Mouse (Mus musculus) cerebellum, adult 2 months (tissue): ENCODE measurements at regions not wholly inside any gene's neighbourhood (a gene's known extent, or its start where the extent isn't known, plus 50 kb on each side); places are given as distances from the start of the nearest gene placed in this dataset.

ENCODE experiments used
- CTCF ChIP-seq: fragments of 200-500 bp; IDR thresholded peaks from 2 replicates; pipeline ENCODE4 v1.5.1; 2011; ENCODE audit warnings: low read depth, mild to moderate bottlenecking, control low read depth, low read length, moderate library complexity, borderline replicate concordance; ENCODE audit not compliant: insufficient read depth
- POLR2A ChIP-seq: fragments of 200-500 bp; IDR thresholded peaks from 2 replicates; pipeline ENCODE4 v1.6.1; 2011; ENCODE audit warnings: low read length, control low read depth, borderline replicate concordance; ENCODE audit not compliant: insufficient read depth

DNA sequence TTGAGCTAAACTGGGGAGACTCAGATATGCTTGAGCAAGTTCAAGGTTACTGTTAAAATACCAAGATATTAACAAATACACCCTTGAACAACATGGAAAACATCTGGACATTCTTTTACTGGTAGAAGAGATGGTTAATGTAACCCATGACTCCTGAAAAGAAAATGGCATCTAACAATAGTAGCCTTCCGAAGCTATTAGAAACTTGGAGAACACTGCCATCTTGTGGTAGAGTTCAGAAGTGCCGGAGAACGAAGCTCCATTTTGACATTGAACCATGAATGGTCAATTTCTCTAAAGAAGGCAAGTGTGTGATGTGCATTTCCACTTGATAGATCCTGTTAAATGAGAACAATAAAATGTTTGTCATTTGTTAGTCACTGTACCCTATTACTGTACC, 50.5 kb upstream of the Chrdl1 start:
- TF ChIP-seq CTCF (no peak), POLR2A (no peak)
